Mouse (Mus musculus) liver, embryonic 14.5 days (tissue): Measurements from ENCODE around the gene Sh3bgrl3. TPM values are rescaled to one million over a fixed set of nuclear protein-coding genes. Genes with fewer than 3 reads are reported as not detected.

Source experiments
- ATAC-seq: fragments of 200-750 bp; cut with Nextera tagmentation; 2 replicates; pipeline ENCODE4 v1.8.0; 2017; ENCODE audit warnings: moderate number of reproducible peaks, mild to moderate bottlenecking, moderate library complexity; ENCODE audit not compliant: insufficient read depth
- DNase-seq, 3 experiments: peaks; one replicate each; pipeline ENCODE4 v3.0.0-alpha.2; 2012 to 2013; ENCODE audit warnings: low read depth in 3 of 3, low spot score in 3 of 3
- H3K27ac ChIP-seq: fragments of 300-500 bp; sonication (generic); 2 replicates; pipeline ENCODE4 v1.5.1; 2014; ENCODE audit warnings: moderate library complexity, mild to moderate bottlenecking, control low read depth, inconsistent platforms
- H3K27me3 ChIP-seq: fragments of 300-500 bp; sonication (generic); 2 replicates; pipeline ENCODE4 v1.6.1; 2014; ENCODE audit warnings: mild to moderate bottlenecking, low read length, moderate library complexity; ENCODE audit not compliant: control insufficient read depth, insufficient read depth
- H3K36me3 ChIP-seq: fragments of 300-500 bp; sonication (generic); replicated peaks from 2 replicates; pipeline ENCODE4 v1.6.1; 2014; ENCODE audit warnings: low read depth; ENCODE audit not compliant: control insufficient read depth, insufficient read depth
- H3K4me1 ChIP-seq, 2 experiments: fragments of 200-500 bp in 1 of 2; fragments of 300-500 bp in 1 of 2; sonication (generic) in 1 of 2; replicated peaks; 2 replicates each; pipeline ENCODE4 v1.6.1; 2012 to 2014; ENCODE audit warnings: antibody characterized with exemption in 1 of 2, inconsistent platforms in 1 of 2, low read length in 1 of 2; ENCODE audit not compliant: control insufficient read depth in 2 of 2, insufficient read depth in 2 of 2
- H3K4me2 ChIP-seq: fragments of 300-500 bp; sonication (generic); 2 replicates; pipeline ENCODE4 v1.6.1; 2014; ENCODE audit warnings: low read depth, mild to moderate bottlenecking, control low read depth, moderate library complexity
- H3K4me3 ChIP-seq, 2 experiments: fragments of 200-500 bp in 1 of 2; fragments of 300-500 bp in 1 of 2; sonication (generic) in 1 of 2; 2 replicates each; pipeline ENCODE4 v1.5.1; 2012 to 2014; ENCODE audit warnings: low read depth in 2 of 2, low read length in 2 of 2, mild to moderate bottlenecking in 2 of 2, control low read depth in 1 of 2, inconsistent platforms in 1 of 2, moderate library complexity in 1 of 2; ENCODE audit not compliant: insufficient read depth in 1 of 2
- H3K9ac ChIP-seq: fragments of 300-500 bp; sonication (generic); replicated peaks from 2 replicates; pipeline ENCODE4 v1.6.1; 2014; ENCODE audit warnings: mild to moderate bottlenecking, control low read depth, moderate library complexity
- H3K9me3 ChIP-seq: fragments of 300-500 bp; sonication (generic); 2 replicates; pipeline ENCODE4 v1.6.1; 2016; ENCODE audit warnings: low read length, mixed read lengths; ENCODE audit not compliant: control insufficient read depth
- CTCF ChIP-seq: IDR thresholded peaks from 2 replicates; pipeline ENCODE4 v1.5.1; 2016; ENCODE audit warnings: antibody characterized with exemption, low read depth, control low read depth
- EP300 ChIP-seq: IDR thresholded peaks from 2 replicates; pipeline ENCODE4 v1.6.1; 2016; ENCODE audit warnings: antibody characterized with exemption, low read depth
- WGBS: fragments of 180-500 bp; shearing (Covaris S2); extraction: QIAGEN DNeasy Blood & Tissue Kit; methylation state at CpG from one replicate; pipeline ENCODE4 v1.1.7; 2014; ENCODE audit not compliant: insufficient replicate concordance; 5-methylcytosine and 5-hydroxymethylcytosine counted together
- polyA plus RNA-seq, 2 experiments: library from polyadenylated mRNA; depleted of rRNA in 1 of 2; stranded (reverse) in 1 of 2; unstranded in 1 of 2; fragments of >200 nt; fragmentation: Nextera tagmentation in 1 of 2; extraction: Ambion mirVana in 1 of 2; gene quantifications; 2 replicates each; pipeline versions ENCODE4 v1.2.1 to v1.2.3; 2012 to 2014

Sh3bgrl3 gene
- polyA plus RNA-seq (2012; rRNA removed) = 70.8 and 79.9 TPM in 2 replicates
- 142 and 153 TPM in 2 replicates for polyA plus RNA-seq (2014; fragmentation: Nextera tagmentation; extraction: Ambion mirVana)

DNA sequence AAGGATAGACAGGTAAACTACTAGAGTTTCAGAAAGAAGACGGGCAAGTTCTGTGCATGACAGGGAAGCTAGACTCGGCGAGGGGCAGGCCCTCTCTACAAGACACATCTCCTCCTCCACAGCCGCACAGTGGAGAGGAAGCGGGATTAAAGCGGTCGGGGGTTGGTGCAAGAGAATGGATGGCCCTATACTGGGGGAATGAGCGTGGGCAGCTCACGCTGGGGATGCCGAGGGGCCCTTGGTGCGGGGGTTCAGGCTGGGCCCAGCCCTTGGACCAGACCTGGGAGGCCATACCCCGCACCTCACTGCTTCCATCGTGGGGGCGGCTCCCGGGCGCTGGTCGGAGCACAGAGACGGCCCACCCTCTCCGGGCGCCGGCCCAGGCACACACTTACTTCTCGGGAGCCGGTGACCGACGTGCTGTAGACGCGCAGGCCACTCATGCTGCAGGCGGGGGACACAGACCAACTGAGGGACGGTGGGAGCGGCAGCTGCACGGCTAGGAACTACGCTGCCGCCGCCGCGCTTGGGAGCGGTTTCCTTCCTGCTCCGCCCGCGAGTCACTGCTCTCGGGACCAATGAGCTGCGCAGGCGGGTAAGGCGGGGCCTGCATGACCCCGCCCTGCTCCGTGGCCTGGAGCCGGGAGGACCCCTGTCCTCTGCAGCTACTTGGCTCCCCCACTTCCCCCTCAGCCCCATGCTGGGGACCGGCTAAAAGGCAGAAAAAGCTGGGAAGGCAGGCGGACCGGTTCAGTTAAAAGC, at the start of gene Sh3bgrl3:
Sh3bgrl3 (minus strand) TSS at position 569 of the 762 bp plus-strand sequence.
- Histone ChIP-seq H3K36me3 (peaks cover 9% of the 10 kb centered on the region), H3K4me1 (peaks cover 5 to 22% of the 10 kb centered on the region in 2 experiments), H3K27ac (peak within 1 kb of the TSS; percentile 25), H3K9ac (peak within 1 kb of the TSS; percentile 63), H3K4me2 (peak within 1 kb of the TSS; percentile 80), H3K9me3 (no peaks in the 10 kb centered on the region), H3K27me3 (no peaks in the 10 kb centered on the region), H3K4me3 (peak within 1 kb of the TSS; percentile 62 to 67)
- DNase-seq (peak; percentile 67 to 69 (median 67)), ATAC-seq (peak; percentile 90)
- no peak for TF ChIP-seq EP300
- TF ChIP-seq CTCF = no peak
- under 1% methylated on average over 50 of the region's 50 CpGs for WGBS

DNA sequence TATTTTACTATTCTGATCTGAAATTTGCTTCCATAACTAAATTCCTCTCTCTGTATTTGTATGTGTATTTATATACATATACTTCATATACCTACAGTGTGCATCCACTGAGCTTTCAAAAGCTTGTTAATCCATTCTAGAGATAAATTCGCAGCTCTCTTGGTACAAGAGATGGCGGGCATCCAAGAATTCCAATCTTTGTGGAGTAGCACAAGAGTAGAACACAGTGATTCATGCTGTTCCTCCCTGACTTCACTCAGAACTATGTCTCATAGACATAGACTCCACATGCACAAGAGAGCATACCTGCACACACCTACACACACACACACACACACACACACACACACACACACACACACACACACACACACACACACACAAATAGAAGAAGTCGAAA, 43.8 kb upstream of the Sh3bgrl3 start:
- 74% methylated on average over 3 of the region's 3 CpGs for WGBS
- Histone ChIP-seq H3K9ac (no peak overlapping the region), H3K36me3 (peaks cover 6% of the 10 kb centered on the region), H3K4me2 (no peak overlapping the region), H3K9me3 (no peaks in the 10 kb centered on the region), H3K27me3 (no peaks in the 10 kb centered on the region), H3K27ac (no peak overlapping the region), H3K4me1 (no peaks in the 10 kb centered on the region), H3K4me3 (no peak overlapping the region)
- no peak for ATAC-seq
- DNase-seq = no peak
- TF ChIP-seq EP300 (no peak), CTCF (no peak)

DNA sequence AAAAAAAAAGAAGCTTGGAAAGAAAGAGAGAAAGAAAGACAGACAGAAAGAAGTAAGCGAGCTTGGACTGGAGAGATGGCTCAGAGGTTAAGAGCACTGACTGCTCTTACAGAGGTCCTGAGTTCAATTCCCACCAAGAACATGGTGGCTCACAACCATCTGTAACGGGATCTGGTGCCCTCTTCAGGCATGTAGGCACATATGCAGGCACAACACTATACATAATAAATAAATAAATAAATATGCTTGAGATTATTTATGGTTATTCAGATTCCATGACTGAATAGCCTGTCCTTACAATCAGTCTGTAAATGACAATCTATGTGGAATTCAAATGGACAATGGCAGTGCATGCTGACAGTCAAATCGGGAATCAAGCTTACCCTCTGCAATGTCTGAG, 38.3 kb upstream of the Sh3bgrl3 start:
- DNase-seq = no peak
- Histone ChIP-seq H3K9ac (no peak overlapping the region), H3K9me3 (no peaks in the 10 kb centered on the region), H3K27ac (no peak overlapping the region), H3K4me3 (no peak overlapping the region), H3K36me3 (peaks cover 12% of the 10 kb centered on the region; the same call in 1 of the 2 replicates), H3K4me1 (peaks cover 16% of the 10 kb centered on the region in 2 experiments), H3K27me3 (no peaks in the 10 kb centered on the region), H3K4me2 (no peak overlapping the region)
- 84% methylated on average over 3 of the region's 3 CpGs for WGBS
- no peak for ATAC-seq
- TF ChIP-seq EP300 (no peak), CTCF (peak; percentile 51)

GRCm38 (mm10) chr4:134165548-134166465, 37.2 kb upstream of the Sh3bgrl3 start:
- Histone ChIP-seq H3K9me3 (no peaks in the 10 kb centered on the region), H3K4me1 (peaks cover 16% of the 10 kb centered on the region in 2 experiments), H3K4me2 (peak overlapping the region; percentile 44), H3K27ac (peak overlapping the region; percentile 60), H3K9ac (peak overlapping the region; percentile 10; the same call in 1 of the 2 replicates), H3K4me3 (no peak overlapping the region), H3K27me3 (no peaks in the 10 kb centered on the region), H3K36me3 (peaks cover 12% of the 10 kb centered on the region; the same call in 1 of the 2 replicates)
- WGBS = 73% methylated on average over 3 of the region's 3 CpGs
- DNase-seq (peak in 2 of 3 experiments; percentile 45 to 64), ATAC-seq (peak; percentile 78)
- peak; percentile 81 for TF ChIP-seq EP300
- no peak for TF ChIP-seq CTCF
